ENCODE assay signal across 8 mouse cellular contexts in the genomic region with DNA sequence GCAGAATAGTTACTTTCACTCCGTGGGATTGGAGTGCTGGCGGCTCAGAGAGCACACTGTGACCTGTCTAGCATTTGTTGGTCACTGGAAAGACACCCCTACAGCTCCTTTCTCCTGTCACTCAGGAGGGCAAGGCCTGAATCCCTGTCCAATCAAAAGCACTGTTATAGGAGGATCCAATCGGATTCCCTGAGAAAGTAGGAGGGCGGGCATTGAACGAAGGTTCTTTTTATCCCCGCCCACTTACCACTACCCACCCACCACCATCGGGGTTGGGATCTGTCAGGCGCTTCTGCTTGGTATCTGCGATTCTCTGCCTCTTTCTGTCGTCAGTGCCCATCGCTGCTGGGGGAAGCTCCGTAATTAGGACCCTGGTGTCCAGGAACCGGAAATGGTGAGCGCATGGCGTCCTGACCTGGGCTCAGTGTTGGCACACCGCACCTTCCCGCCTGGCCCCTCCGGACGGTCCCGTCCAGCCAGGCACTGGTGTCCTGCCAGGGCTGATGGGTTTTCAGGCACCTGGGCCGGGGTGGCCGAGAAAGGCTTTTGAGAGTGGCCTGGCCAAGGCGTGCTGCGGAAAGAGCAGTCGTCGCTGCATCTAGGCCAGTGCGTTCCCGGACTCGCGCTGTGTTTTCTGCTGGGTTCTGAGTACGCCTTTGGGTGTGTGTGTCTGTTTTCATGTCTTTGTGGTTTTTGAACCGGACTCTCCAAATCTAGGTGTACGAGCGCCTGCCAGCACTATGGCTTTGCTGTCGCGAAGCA. TPM values are rescaled to one million over a fixed set of nuclear protein-coding genes. Genes with fewer than 3 reads are reported as not detected.
DNase-seq lines count a peak whose midpoint lies in the region; ATAC-seq and TF ChIP-seq lines count a peak whose summit lies in the region.

No protein-coding gene starts in this region.

- intact Hi-C loops in heart, adult 2 months (cut with DNase I), result loop anchor here (5.0 kb wide), 2 partner anchors 68 to 103 kb away; a partner anchor contains a TSS

- H3K9ac ChIP-seq in embryonic facial prominence, embryonic 15.5 days, result peak overlapping the region; percentile 79
- H3K9ac ChIP-seq in heart, adult 2 months (ENCODE audit: low read depth, low read length), result peak overlapping the region; percentile 93
- H3K9ac ChIP-seq in limb, embryonic 11.5 days (ENCODE audit: low read length), result peak overlapping the region; percentile 67
- peak overlapping the region; percentile 94 for H3K9ac ChIP-seq in midbrain, embryonic 13.5 days (replicated peaks)

- H3K9me3 ChIP-seq in embryonic facial prominence, embryonic 15.5 days (replicated peaks), result no peaks in the 10 kb centered on the region
- no peaks in the 10 kb centered on the region for H3K9me3 ChIP-seq in limb, embryonic 11.5 days (ENCODE audit: control insufficient read depth, low read length)
- no peaks in the 10 kb centered on the region for H3K9me3 ChIP-seq in midbrain, embryonic 13.5 days

- peak; percentile 64 to 70 for DNase-seq in B cell, adult 2 months
- peak; percentile 79 to 88 for DNase-seq in heart, adult 2 months
- peak; percentile 97 for DNase-seq in kidney, adult 2 months
- peak; percentile 76 for DNase-seq in limb, embryonic 11.5 days (ENCODE audit: low spot score)

- TF ChIP-seq POLR2A in bone marrow macrophage, adult 2 months (IDR thresholded peaks at IDR 0.05; ENCODE audit: borderline replicate concordance, low read depth, low read length), result no peak
- peak; percentile 74 for TF ChIP-seq POLR2A in heart, adult 2 months (IDR thresholded peaks at IDR 0.05; ENCODE audit: insufficient read depth, low read depth, low read length)
- no peak for TF ChIP-seq POLR2A in kidney, adult 2 months (IDR thresholded peaks at IDR 0.05; ENCODE audit: low read depth, low read length)
- no peak for TF ChIP-seq POLR2A in small intestine, adult 2 months (IDR thresholded peaks at IDR 0.05; ENCODE audit: low read depth, low read length)

- H3K27me3 ChIP-seq in embryonic facial prominence, embryonic 15.5 days, result peaks cover 9% of the 10 kb centered on the region; the same call in 1 of the 2 replicates
- no peaks in the 10 kb centered on the region for H3K27me3 ChIP-seq in heart, adult 2 months (ENCODE audit: control insufficient read depth, insufficient read depth, low read length)
- no peaks in the 10 kb centered on the region for H3K27me3 ChIP-seq in kidney, adult 2 months (replicated peaks; ENCODE audit: control insufficient read depth, insufficient read depth, low read length)
- H3K27me3 ChIP-seq in limb, embryonic 11.5 days (ENCODE audit: control insufficient read depth, insufficient read depth, low read length), result no peaks in the 10 kb centered on the region
- H3K27me3 ChIP-seq in midbrain, embryonic 13.5 days, result no peaks in the 10 kb centered on the region
- no peaks in the 10 kb centered on the region for H3K27me3 ChIP-seq in small intestine, adult 2 months (ENCODE audit: control insufficient read depth, insufficient read depth, low read length)

- 2% methylated on average over 36 of the region's 36 CpGs for WGBS in embryonic facial prominence, embryonic 15.5 days
- WGBS in heart, adult 2 months, result 2% methylated on average over 36 of the region's 36 CpGs
- 1% methylated on average over 36 of the region's 36 CpGs for WGBS in kidney, adult 2 months
- 2% methylated on average over 36 of the region's 36 CpGs for WGBS in limb, embryonic 11.5 days
- WGBS in midbrain, embryonic 13.5 days, result 2% methylated on average over 36 of the region's 36 CpGs
- 2% methylated on average over 36 of the region's 36 CpGs for WGBS in small intestine, adult 2 months

- peak overlapping the region; percentile 77 for H3K4me3 ChIP-seq in bone marrow macrophage, adult 2 months (ENCODE audit: insufficient read depth, low read length)
- H3K4me3 ChIP-seq in embryonic facial prominence, embryonic 15.5 days (replicated peaks), result peak overlapping the region; percentile 78
- H3K4me3 ChIP-seq in heart, adult 2 months, result peak overlapping the region; percentile 73
- peak overlapping the region; percentile 94 for H3K4me3 ChIP-seq in kidney, adult 2 months (ENCODE audit: insufficient read depth, low read depth, low read length)
- peak overlapping the region; percentile 64 for H3K4me3 ChIP-seq in limb, embryonic 11.5 days (ENCODE audit: low read depth, low read length)
- peak overlapping the region; percentile 84 for H3K4me3 ChIP-seq in midbrain, embryonic 13.5 days (replicated peaks)
- peak overlapping the region; percentile 70 for H3K4me3 ChIP-seq in small intestine, adult 2 months (ENCODE audit: low read depth, low read length)

- H3K36me3 ChIP-seq in embryonic facial prominence, embryonic 15.5 days, result no peaks in the 10 kb centered on the region
- peaks cover 2% of the 10 kb centered on the region for H3K36me3 ChIP-seq in heart, adult 2 months (ENCODE audit: control insufficient read depth, insufficient read depth, low read length)
- no peaks in the 10 kb centered on the region for H3K36me3 ChIP-seq in kidney, adult 2 months (ENCODE audit: control insufficient read depth, insufficient read depth, low read length)
- no peaks in the 10 kb centered on the region for H3K36me3 ChIP-seq in limb, embryonic 11.5 days (ENCODE audit: control insufficient read depth, insufficient read depth, low read length)
- H3K36me3 ChIP-seq in midbrain, embryonic 13.5 days, result peaks cover 15% of the 10 kb centered on the region
- no peaks in the 10 kb centered on the region for H3K36me3 ChIP-seq in small intestine, adult 2 months (ENCODE audit: control insufficient read depth, insufficient read depth, low read length)

- peaks cover 2% of the 10 kb centered on the region for H3K79me2 ChIP-seq in heart, adult 2 months (replicated peaks; ENCODE audit: control insufficient read depth, insufficient read depth, low read length)

- H3K4me2 ChIP-seq in embryonic facial prominence, embryonic 15.5 days (replicated peaks), result peak overlapping the region; percentile 57
- H3K4me2 ChIP-seq in limb, embryonic 11.5 days (ENCODE audit: low read depth, severe bottlenecking), result peak overlapping the region; percentile 75
- H3K4me2 ChIP-seq in midbrain, embryonic 13.5 days (replicated peaks), result peak overlapping the region; percentile 65

- H3K27ac ChIP-seq in bone marrow macrophage, adult 2 months (ENCODE audit: insufficient read depth, low read depth, low read length), result peak overlapping the region; percentile 58
- peak overlapping the region; percentile 65; the same call in 1 of the 2 replicates for H3K27ac ChIP-seq in embryonic facial prominence, embryonic 15.5 days (replicated peaks)
- H3K27ac ChIP-seq in heart, adult 2 months, result peak overlapping the region; percentile 78
- peak overlapping the region; percentile 44; the same call in 1 of the 2 replicates for H3K27ac ChIP-seq in kidney, adult 2 months (ENCODE audit: insufficient read depth, low read depth, low read length)
- H3K27ac ChIP-seq in limb, embryonic 11.5 days (replicated peaks; ENCODE audit: low read depth, low read length), result no peak overlapping the region
- H3K27ac ChIP-seq in midbrain, embryonic 13.5 days, result peak overlapping the region; percentile 86
- H3K27ac ChIP-seq in small intestine, adult 2 months (ENCODE audit: insufficient read depth, low read depth, low read length), result peak overlapping the region; percentile 3; the same call in 1 of the 2 replicates

- peaks cover 11% of the 10 kb centered on the region for H3K4me1 ChIP-seq in bone marrow macrophage, adult 2 months (ENCODE audit: control insufficient read depth, insufficient read depth, low read length)
- H3K4me1 ChIP-seq in embryonic facial prominence, embryonic 15.5 days, result peaks cover 6% of the 10 kb centered on the region; the same call in 1 of the 2 replicates
- H3K4me1 ChIP-seq in heart, adult 2 months (ENCODE audit: control insufficient read depth, insufficient read depth, low read length), result peaks cover 3% of the 10 kb centered on the region; the same call in 1 of the 2 replicates
- no peaks in the 10 kb centered on the region for H3K4me1 ChIP-seq in kidney, adult 2 months (ENCODE audit: control insufficient read depth, insufficient read depth, low read length)
- no peaks in the 10 kb centered on the region for H3K4me1 ChIP-seq in limb, embryonic 11.5 days (ENCODE audit: control insufficient read depth, insufficient read depth, low read length)
- peaks cover 17% of the 10 kb centered on the region for H3K4me1 ChIP-seq in midbrain, embryonic 13.5 days (replicated peaks)
- peaks cover 5% of the 10 kb centered on the region; the same call in 1 of the 2 replicates for H3K4me1 ChIP-seq in small intestine, adult 2 months (ENCODE audit: control insufficient read depth, insufficient read depth, insufficient read length, low read length)

- TF ChIP-seq EP300 in heart, adult 2 months (IDR thresholded peaks at IDR 0.05; ENCODE audit: insufficient read depth, low read depth, low read length), result no peak

- peak; percentile 99 for ATAC-seq in embryonic facial prominence, embryonic 15.5 days (ENCODE audit: insufficient number of reproducible peaks, low FRiP score, low TSS enrichment, low read depth)
- ATAC-seq in limb, embryonic 11.5 days (ENCODE audit: insufficient number of reproducible peaks, low FRiP score, low TSS enrichment, low read depth), result peak; percentile 99
- peak; percentile 99 for ATAC-seq in midbrain, embryonic 13.5 days

- TF ChIP-seq CTCF in bone marrow macrophage, adult 2 months (IDR thresholded peaks at IDR 0.05; ENCODE audit: low read depth, low read length), result no peak
- no peak for TF ChIP-seq CTCF in heart, adult 2 months (IDR thresholded peaks at IDR 0.05)
- TF ChIP-seq CTCF in kidney, adult 2 months (conservative IDR thresholded peaks at IDR 0.05; ENCODE audit: insufficient read depth, insufficient read length, low read depth, low read length), result no peak
- TF ChIP-seq CTCF in small intestine, adult 2 months (IDR thresholded peaks at IDR 0.05; ENCODE audit: extremely low read depth, insufficient read length, insufficient replicate concordance, low read depth, low read length), result no peak

RNA-seq across cellular contexts. Expression of a gene that starts 36.5 kb away (rescaled TPM):
- polyA plus RNA-seq in bone marrow macrophage, adult 2 months (2012; ENCODE audit: insufficient read depth, insufficient read length, missing spikeins), result not detected in 2 replicates
- polyA plus RNA-seq in embryonic facial prominence, embryonic 15.5 days (2015; fragmentation: Nextera tagmentation; extraction: Ambion mirVana), result not detected in 2 replicates
- total RNA-seq in heart, adult 2 months (2021), result not detected
- polyA plus RNA-seq in heart, adult 2 months (2012; rRNA removed), result not detected in 2 replicates
- not detected in 2 replicates for polyA plus RNA-seq in kidney, adult 2 months (2012; rRNA removed)
- not detected in 2 replicates for polyA plus RNA-seq in limb, embryonic 11.5 days (2014; fragmentation: Nextera tagmentation; extraction: Ambion mirVana)
- not detected in 2 replicates for polyA plus RNA-seq in midbrain, embryonic 13.5 days (2015; fragmentation: Nextera tagmentation; extraction: Ambion mirVana)
- polyA plus RNA-seq in small intestine, adult 2 months (2012; rRNA removed), result not detected in 2 replicates
